8 mouse cellular contexts compared by ENCODE assay signal in the genomic region with DNA sequence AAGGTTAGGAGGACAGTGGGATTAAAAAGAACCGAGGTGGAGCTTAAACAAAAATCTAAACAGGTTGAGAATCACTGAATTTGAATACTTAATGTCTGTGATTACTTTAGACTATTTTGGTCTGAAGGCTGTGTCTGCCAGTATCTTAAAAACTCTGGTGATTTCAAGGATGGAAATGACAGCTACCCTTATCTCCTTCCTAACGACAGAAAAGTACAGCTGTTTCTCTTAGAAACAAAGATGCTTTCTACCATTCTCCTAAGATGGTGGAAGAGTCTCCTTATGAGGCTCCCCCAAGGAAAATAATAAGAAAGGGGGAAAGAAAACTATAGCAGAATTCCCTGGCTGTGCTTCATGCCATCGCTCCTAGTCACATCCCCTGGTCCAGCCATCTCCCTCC. TPM values are rescaled to one million over a fixed set of nuclear protein-coding genes. Genes with fewer than 3 reads are reported as not detected.
DNase-seq lines count a peak whose midpoint lies in the region; ATAC-seq and TF ChIP-seq lines count a peak whose summit lies in the region.

No protein-coding gene starts in this region.

- DNase-seq in heart, postnatal 36 days: no peak
- peak; percentile 38 for DNase-seq in MEL (ENCODE audit: low read depth, low spot score)
- no peak for DNase-seq in hindbrain, embryonic 10.5 days (ENCODE audit: low spot score)
- no peak for DNase-seq in midbrain, embryonic 10.5 days (ENCODE audit: low spot score)
- no peak for DNase-seq in left cerebral cortex, postnatal 10 days (ENCODE audit: extremely low spot score in 1 of 2, low spot score in 2 of 2)
- DNase-seq in thymus, postnatal 10 days (ENCODE audit: low spot score in 2 of 2): no peak
- DNase-seq in right cerebral cortex, adult 18-20 months: no peak

- H3K4me1 ChIP-seq in heart, embryonic 16.5 days (ENCODE audit: control insufficient read depth, insufficient read depth, low read length): peaks cover 5% of the 10 kb centered on the region; the same call in 1 of the 2 replicates
- H3K4me1 ChIP-seq in MEL (ENCODE audit: control insufficient read depth in 1 of 2, insufficient read depth in 2 of 2, low read length in 2 of 2): peaks cover 5 to 6% of the 10 kb centered on the region in 2 experiments
- peaks cover 11% of the 10 kb centered on the region for H3K4me1 ChIP-seq in hindbrain, embryonic 10.5 days (replicated peaks)
- peaks cover 14% of the 10 kb centered on the region for H3K4me1 ChIP-seq in midbrain, embryonic 10.5 days

- peak overlapping the region; percentile 84 for H3K4me3 ChIP-seq in heart, embryonic 16.5 days (ENCODE audit: low read length)
- peak overlapping the region; percentile 72 to 94 for H3K4me3 ChIP-seq in MEL (ENCODE audit: control insufficient read depth in 1 of 2, insufficient read depth in 1 of 2, low read depth in 2 of 2, low read length in 2 of 2)
- H3K4me3 ChIP-seq in hindbrain, embryonic 10.5 days: peak overlapping the region; percentile 93
- H3K4me3 ChIP-seq in midbrain, embryonic 10.5 days: peak overlapping the region; percentile 95

- no peaks in the 10 kb centered on the region for H3K27me3 ChIP-seq in heart, embryonic 16.5 days (ENCODE audit: control insufficient read depth, insufficient read depth, low read length)
- no peaks in the 10 kb centered on the region for H3K27me3 ChIP-seq in MEL (ENCODE audit: control insufficient read depth in 1 of 2, insufficient read depth in 2 of 2, low read length in 2 of 2)
- H3K27me3 ChIP-seq in hindbrain, embryonic 10.5 days (ENCODE audit: insufficient read depth, poor library complexity, severe bottlenecking): no peaks in the 10 kb centered on the region
- no peaks in the 10 kb centered on the region for H3K27me3 ChIP-seq in midbrain, embryonic 10.5 days (ENCODE audit: low read depth, poor library complexity, severe bottlenecking)

- no peak for TF ChIP-seq RAD21 in MEL (IDR thresholded peaks at IDR 0.05; ENCODE audit: low read depth, low read length)

- no peaks in the 10 kb centered on the region for H3K36me3 ChIP-seq in heart, embryonic 16.5 days (ENCODE audit: control insufficient read depth, insufficient read depth)
- H3K36me3 ChIP-seq in MEL (ENCODE audit: control insufficient read depth in 1 of 2, insufficient read depth in 2 of 2, low read length in 2 of 2): peaks cover 5 to 37% of the 10 kb centered on the region in 2 experiments; a peak in 3 of 4 replicates
- H3K36me3 ChIP-seq in hindbrain, embryonic 10.5 days: peaks cover 15% of the 10 kb centered on the region
- H3K36me3 ChIP-seq in midbrain, embryonic 10.5 days: peaks cover 29% of the 10 kb centered on the region

- H3K27ac ChIP-seq in heart, embryonic 16.5 days (ENCODE audit: low read length): peak overlapping the region; percentile 95
- peak overlapping the region; percentile 44; the same call in 1 of the 2 replicates for H3K27ac ChIP-seq in MEL (ENCODE audit: control insufficient read depth, low read depth, low read length)
- peak overlapping the region; percentile 99 for H3K27ac ChIP-seq in hindbrain, embryonic 10.5 days
- H3K27ac ChIP-seq in midbrain, embryonic 10.5 days (replicated peaks): peak overlapping the region; percentile 99

- no peaks in the 10 kb centered on the region for H3K9me3 ChIP-seq in heart, embryonic 16.5 days (replicated peaks; ENCODE audit: control insufficient read depth, low read length)
- no peaks in the 10 kb centered on the region for H3K9me3 ChIP-seq in MEL (replicated peaks; ENCODE audit: insufficient read depth, low read length)
- H3K9me3 ChIP-seq in hindbrain, embryonic 10.5 days: no peaks in the 10 kb centered on the region
- H3K9me3 ChIP-seq in midbrain, embryonic 10.5 days (replicated peaks): no peaks in the 10 kb centered on the region

- no peak for ATAC-seq in heart, embryonic 16.5 days (replicated peaks; ENCODE audit: extremely low read depth, insufficient read depth, low FRiP score)

- intact Hi-C loops in heart, postnatal 36 days (cut with DNase I): no loop called here
- intact Hi-C loops in left cerebral cortex, postnatal 10 days (cut with DNase I): loop anchor here (10.0 kb wide), 1 partner anchor 353 kb away; the partner anchor contains the start of gene Crb2

- 7% methylated on average over 3 of the region's 3 CpGs for WGBS in heart, embryonic 16.5 days
- 13% methylated on average over 3 of the region's 3 CpGs for WGBS in hindbrain, embryonic 10.5 days
- 9% methylated on average over 3 of the region's 3 CpGs for WGBS in midbrain, embryonic 10.5 days

- no peak for TF ChIP-seq POLR2A in MEL (IDR thresholded peaks at IDR 0.05; ENCODE audit: control insufficient read depth in 1 of 2, insufficient read depth in 1 of 2, low read depth in 1 of 2, low read length in 2 of 2, poor library complexity in 1 of 2)

- no peak for TF ChIP-seq EP300 in MEL (IDR thresholded peaks at IDR 0.05; ENCODE audit: low read depth in 1 of 2, low read length in 2 of 2)

- H3K79me2 ChIP-seq in MEL (ENCODE audit: control insufficient read depth, insufficient read depth, low read length, poor library complexity): peaks cover 19% of the 10 kb centered on the region

- peak overlapping the region; percentile 61 for H3K4me2 ChIP-seq in heart, embryonic 16.5 days (ENCODE audit: low read depth, low read length)

- peak overlapping the region; percentile 96 for H3K9ac ChIP-seq in heart, embryonic 16.5 days (ENCODE audit: low read length)
- peak overlapping the region; percentile 92 for H3K9ac ChIP-seq in MEL (ENCODE audit: control insufficient read depth, low read depth, low read length, poor library complexity, severe bottlenecking)

- TF ChIP-seq CTCF in MEL (IDR thresholded peaks at IDR 0.05 in 2 of 3, conservative IDR thresholded peaks at IDR 0.05 in 1 of 3; ENCODE audit: control insufficient read depth in 1 of 3, insufficient read depth in 1 of 3, low read depth in 2 of 3, low read length in 3 of 3, poor library complexity in 1 of 3, severe bottlenecking in 1 of 3): no peak

TF ChIP-seq in MEL, 35 proteins besides CTCF, POLR2A, EP300 and RAD21:
- peak; percentile 81 for TF ChIP-seq SIN3A (IDR thresholded peaks at IDR 0.05; ENCODE audit: low read length)
- no peak for TF ChIP-seq MAZ (IDR thresholded peaks at IDR 0.05; ENCODE audit: low read depth, low read length)
- no peak for TF ChIP-seq MYB (IDR thresholded peaks at IDR 0.05; ENCODE audit: low read depth, low read length)
- TF ChIP-seq TCF12 (IDR thresholded peaks at IDR 0.05; ENCODE audit: low read depth, low read length): no peak
- TF ChIP-seq USF2 (IDR thresholded peaks at IDR 0.05; ENCODE audit: borderline replicate concordance in 1 of 2, insufficient read depth in 1 of 2, low read depth in 1 of 2, low read length in 2 of 2): no peak
- peak; percentile 37; the same call in 1 of the 2 replicates for TF ChIP-seq GATA1 (IDR thresholded peaks at IDR 0.05; ENCODE audit: low read depth, low read length)
- TF ChIP-seq RCOR1 (IDR thresholded peaks at IDR 0.05; ENCODE audit: low read depth, low read length): peak; percentile 56; the same call in 1 of the 2 replicates

RNA-seq across cellular contexts. Expression of gene Rc3h2, which starts 0.8 kb away (rescaled TPM):
- polyA plus RNA-seq in heart, embryonic 16.5 days (2015; fragmentation: Nextera tagmentation; extraction: Ambion mirVana): 9.1 and 9.3 TPM in 2 replicates
- total RNA-seq in heart, postnatal 36 days (2021): 10 to 100 TPM; 34.8 to 35.0 TPM
- 9.8 and 10.5 TPM in 2 replicates for total RNA-seq in MEL (2012; rRNA removed)
- 10 to 100 TPM in 1 of 2 experiments, 1 to 10 TPM in 1; 4.1 to 43.5 TPM for polyA plus RNA-seq in MEL (2012; ENCODE audit: insufficient read depth in 1 of 2, insufficient read length in 2 of 2, low read depth in 1 of 2, low replicate concordance in 2 of 2, missing spikeins in 1 of 2)
- polyA plus RNA-seq in hindbrain, embryonic 10.5 days (2016; fragmentation: Nextera tagmentation; extraction: Ambion mirVana): 18.3 and 19.3 TPM in 2 replicates
- 16.1 and 19.7 TPM in 2 replicates for polyA plus RNA-seq in midbrain, embryonic 10.5 days (2016; fragmentation: Nextera tagmentation; extraction: Ambion mirVana)
- 10 to 100 TPM; 91.1 to 93.3 TPM for total RNA-seq in left cerebral cortex, postnatal 10 days (2021)

RNA-seq across cellular contexts. Expression of gene Zbtb26, which starts 21.0 kb away (rescaled TPM):
- 4.5 and 4.6 TPM in 2 replicates for polyA plus RNA-seq in heart, embryonic 16.5 days (2015; fragmentation: Nextera tagmentation; extraction: Ambion mirVana)
- total RNA-seq in heart, postnatal 36 days (2021): 1 to 10 TPM; 3.8 to 5.1 TPM
- total RNA-seq in MEL (2012; rRNA removed): 4.6 and 5.0 TPM in 2 replicates
- 1 to 10 TPM in 1 of 2 experiments, not detected in 1; 4.2 TPM for polyA plus RNA-seq in MEL (2012; ENCODE audit: insufficient read depth in 1 of 2, insufficient read length in 2 of 2, low read depth in 1 of 2, low replicate concordance in 2 of 2, missing spikeins in 1 of 2)
- polyA plus RNA-seq in hindbrain, embryonic 10.5 days (2016; fragmentation: Nextera tagmentation; extraction: Ambion mirVana): 7.7 and 9.3 TPM in 2 replicates
- polyA plus RNA-seq in midbrain, embryonic 10.5 days (2016; fragmentation: Nextera tagmentation; extraction: Ambion mirVana): 9.2 and 11.0 TPM in 2 replicates
- 1 to 10 TPM; 8.0 to 8.7 TPM for total RNA-seq in left cerebral cortex, postnatal 10 days (2021)

RNA-seq across cellular contexts. Expression of gene Zbtb6, which starts 21.1 kb away (rescaled TPM):
- polyA plus RNA-seq in heart, embryonic 16.5 days (2015; fragmentation: Nextera tagmentation; extraction: Ambion mirVana): 3.7 and 4.4 TPM in 2 replicates
- 1 to 10 TPM; 4.2 TPM for total RNA-seq in heart, postnatal 36 days (2021)
- total RNA-seq in MEL (2012; rRNA removed): 7.4 and 8.7 TPM in 2 replicates
- polyA plus RNA-seq in MEL (2012; ENCODE audit: insufficient read depth in 1 of 2, insufficient read length in 2 of 2, low read depth in 1 of 2, low replicate concordance in 2 of 2, missing spikeins in 1 of 2): 1 to 10 TPM in 1 of 2 experiments, not detected in 1; 5.3 TPM
- 6.1 and 6.5 TPM in 2 replicates for polyA plus RNA-seq in hindbrain, embryonic 10.5 days (2016; fragmentation: Nextera tagmentation; extraction: Ambion mirVana)
- polyA plus RNA-seq in midbrain, embryonic 10.5 days (2016; fragmentation: Nextera tagmentation; extraction: Ambion mirVana): 5.9 and 7.3 TPM in 2 replicates
- total RNA-seq in left cerebral cortex, postnatal 10 days (2021): 10 to 100 TPM; 16.6 to 17.0 TPM

RNA-seq across cellular contexts. Expression of gene Rabgap1, which starts 21.2 kb away (rescaled TPM):
- polyA plus RNA-seq in heart, embryonic 16.5 days (2015; fragmentation: Nextera tagmentation; extraction: Ambion mirVana): 25.6 and 27.9 TPM in 2 replicates
- total RNA-seq in heart, postnatal 36 days (2021): 10 to 100 TPM; 44.8 to 45.0 TPM
- total RNA-seq in MEL (2012; rRNA removed): 10.5 and 12.6 TPM in 2 replicates
- polyA plus RNA-seq in MEL (2012; ENCODE audit: insufficient read depth in 1 of 2, insufficient read length in 2 of 2, low read depth in 1 of 2, low replicate concordance in 2 of 2, missing spikeins in 1 of 2): 10 to 100 TPM; 12.9 to 49.8 TPM
- polyA plus RNA-seq in hindbrain, embryonic 10.5 days (2016; fragmentation: Nextera tagmentation; extraction: Ambion mirVana): 42.9 and 44.6 TPM in 2 replicates
- 43.4 and 47.2 TPM in 2 replicates for polyA plus RNA-seq in midbrain, embryonic 10.5 days (2016; fragmentation: Nextera tagmentation; extraction: Ambion mirVana)
- 10 to 100 TPM; 88.7 to 93.0 TPM for total RNA-seq in left cerebral cortex, postnatal 10 days (2021)

Comparison
In these comparisons a context has a peak if more than half of its experiments do, and no peak if none do; other contexts are left out.
1. H3K27ac ChIP-seq: peak in every context shown above with its lines; median percentile 99 in hindbrain, embryonic 10.5 days; 99 in midbrain, embryonic 10.5 days; 95 in heart, embryonic 16.5 days; 44 in MEL.